Mouse (Mus musculus) v-Abl transformed pro-B cells (cell line): ENCODE data around the gene Ets1.

Experiments
- in situ Hi-C, 2 experiments: fragments of 400-800 bp; cut with MboI; formaldehyde crosslinking; loops; one replicate each; pipeline ENCODE4 v1.15.1; 2025; ENCODE audit not compliant: unreplicated experiment in 2 of 2

Ets1 gene

DNA sequence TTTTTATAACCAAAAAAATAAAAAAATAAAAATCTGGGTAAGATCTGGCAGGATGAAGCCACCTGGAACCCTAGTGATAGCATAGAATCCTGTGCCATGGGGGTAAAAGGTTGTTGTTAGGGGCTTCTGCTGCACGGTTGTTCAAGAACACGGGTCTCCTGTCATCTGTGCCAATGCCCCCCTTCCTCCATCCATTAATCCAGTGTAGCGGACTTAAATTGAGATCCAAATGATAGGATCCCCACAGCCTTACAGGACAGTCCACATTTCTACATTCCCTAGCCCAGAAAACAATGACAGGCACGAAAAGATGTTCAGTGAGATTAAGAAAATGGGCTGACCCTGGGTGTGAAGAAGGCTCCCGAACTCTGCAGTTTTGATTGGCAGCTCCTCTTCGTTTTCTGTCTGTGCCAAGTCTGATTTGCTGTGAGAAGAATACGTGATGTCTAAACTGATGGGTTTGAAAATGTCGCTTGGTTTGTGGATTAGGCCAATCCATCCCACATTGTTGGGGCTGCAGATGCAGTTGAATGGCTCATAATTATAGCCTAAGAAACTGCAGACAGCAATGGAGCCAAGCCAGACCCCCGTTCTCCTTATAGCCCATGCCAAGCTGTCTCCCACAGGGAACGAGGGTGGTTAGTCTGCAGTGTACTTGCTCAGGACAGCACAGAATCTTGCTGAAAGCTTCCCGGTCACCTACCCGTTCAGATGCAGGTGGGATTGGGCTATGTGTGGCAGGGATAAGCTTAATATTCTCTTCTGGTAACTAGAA lies 55.3 kb downstream of the Ets1 start:
- in situ Hi-C loops = loop anchor here in 1 of 2 experiments (10.0 kb wide), 1 partner anchor 177 kb away; no protein-coding TSS in a partner anchor

DNA sequence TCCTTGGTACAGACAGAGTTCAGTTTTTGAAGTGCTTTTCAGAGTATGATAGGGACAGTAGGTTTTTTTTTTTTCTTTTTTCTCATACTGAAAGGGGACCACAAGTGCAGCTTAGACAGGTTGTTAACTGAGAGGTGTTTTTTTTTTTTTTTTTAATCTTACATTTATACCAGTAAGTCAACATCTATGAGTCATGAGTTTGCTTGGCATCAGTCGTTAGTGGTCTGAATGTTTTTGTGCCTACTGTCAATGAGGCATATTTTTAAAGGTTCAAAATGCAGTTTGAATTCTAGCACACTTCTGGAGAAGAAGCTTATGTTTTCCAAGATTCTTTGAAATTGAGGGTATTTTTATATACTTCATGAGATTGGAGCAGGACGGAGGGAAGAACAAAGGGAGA lies 56.9 kb downstream of the Ets1 start:
- in situ Hi-C loops = loop anchor here in 1 of 2 experiments (10.0 kb wide), 1 partner anchor 178 kb away; no protein-coding TSS in a partner anchor

DNA sequence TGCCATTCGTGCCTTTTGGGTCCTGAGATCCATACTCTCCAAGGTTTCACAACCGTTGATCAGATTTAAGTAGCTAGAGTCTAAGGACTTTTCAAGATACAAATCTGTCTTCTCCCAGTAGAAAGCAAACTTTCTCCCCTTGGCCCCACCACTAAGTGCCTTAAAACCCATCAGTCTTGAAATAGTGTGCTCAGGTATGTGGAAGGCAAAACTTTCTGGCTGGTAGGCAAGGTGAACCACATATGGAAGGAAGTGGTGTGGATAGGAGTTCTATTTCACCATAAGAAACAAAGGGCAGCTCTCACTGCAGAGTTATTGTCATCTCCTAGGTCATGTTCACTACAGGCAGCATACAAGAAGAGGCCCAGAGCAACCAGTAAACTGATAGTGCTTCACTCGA lies 57.4 kb downstream of the Ets1 start:
- in situ Hi-C loops = loop anchor here in 1 of 2 experiments (10.0 kb wide), 1 partner anchor 179 kb away; no protein-coding TSS in a partner anchor

DNA sequence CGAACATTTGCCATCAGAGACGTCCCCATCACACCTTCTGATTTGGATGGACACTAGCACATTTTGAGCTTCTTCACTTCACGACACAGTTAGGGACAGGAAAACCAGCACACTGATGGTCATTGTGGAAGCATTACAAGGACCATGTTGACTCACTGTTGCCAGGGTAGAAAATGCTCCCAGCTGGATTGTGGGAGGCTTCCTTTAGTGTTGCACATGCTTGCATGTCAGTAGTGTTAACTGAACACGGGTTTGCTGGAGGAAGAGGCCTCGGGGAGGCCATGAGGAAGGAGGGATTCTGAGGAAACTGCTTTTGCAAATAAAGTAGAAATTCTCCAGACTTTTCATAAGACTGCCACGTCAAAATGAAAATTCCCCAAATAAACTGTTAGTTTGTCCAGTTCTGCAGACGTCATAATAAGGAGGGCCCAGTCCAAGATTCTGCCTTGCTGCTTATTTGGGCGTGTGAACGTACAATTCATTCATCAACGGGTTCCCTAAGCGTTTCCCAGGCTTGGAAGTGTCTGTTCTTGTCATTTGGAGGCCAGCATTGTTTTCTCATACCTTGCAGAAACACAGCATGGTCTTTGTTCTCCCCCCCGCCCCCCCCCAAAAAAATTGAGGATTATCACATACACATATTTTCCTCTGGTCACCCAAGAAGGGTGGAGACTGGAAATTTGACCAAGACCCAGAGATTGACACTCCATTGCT lies 58.2 kb downstream of the Ets1 start:
- in situ Hi-C loops = loop anchor here in 1 of 2 experiments (10.0 kb wide), 1 partner anchor 179 kb away; no protein-coding TSS in a partner anchor

DNA sequence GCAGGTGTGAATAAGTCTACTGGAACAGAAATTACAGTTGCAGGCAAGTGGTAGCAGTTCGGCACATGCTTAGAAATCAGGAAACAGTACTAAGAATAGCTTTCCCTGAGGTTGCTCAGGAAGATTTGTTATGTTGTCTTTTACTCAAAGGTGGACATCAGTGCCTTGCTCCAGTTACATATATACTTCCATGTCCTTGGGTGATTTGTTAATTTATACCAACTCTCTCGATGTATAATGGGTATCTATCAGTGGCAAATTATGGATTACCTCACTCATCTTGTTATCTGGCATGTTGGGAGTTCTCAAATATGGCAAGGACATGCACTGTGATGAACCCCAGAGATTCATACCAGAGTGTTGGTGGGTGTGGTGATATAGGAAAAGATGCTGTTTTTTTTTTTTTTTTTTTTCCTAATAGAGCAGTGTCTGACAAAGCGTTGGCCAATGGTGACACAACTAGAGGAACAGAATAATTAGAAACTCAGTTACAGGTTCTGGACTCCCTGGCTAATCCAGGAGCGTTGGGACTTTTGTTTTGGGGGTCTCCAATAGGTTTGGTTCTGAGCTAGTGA lies 59.0 kb downstream of the Ets1 start:
- in situ Hi-C loops = loop anchor here (5.0 to 10.0 kb wide), 2 partner anchors 83 to 180 kb away; no protein-coding TSS in a partner anchor

DNA sequence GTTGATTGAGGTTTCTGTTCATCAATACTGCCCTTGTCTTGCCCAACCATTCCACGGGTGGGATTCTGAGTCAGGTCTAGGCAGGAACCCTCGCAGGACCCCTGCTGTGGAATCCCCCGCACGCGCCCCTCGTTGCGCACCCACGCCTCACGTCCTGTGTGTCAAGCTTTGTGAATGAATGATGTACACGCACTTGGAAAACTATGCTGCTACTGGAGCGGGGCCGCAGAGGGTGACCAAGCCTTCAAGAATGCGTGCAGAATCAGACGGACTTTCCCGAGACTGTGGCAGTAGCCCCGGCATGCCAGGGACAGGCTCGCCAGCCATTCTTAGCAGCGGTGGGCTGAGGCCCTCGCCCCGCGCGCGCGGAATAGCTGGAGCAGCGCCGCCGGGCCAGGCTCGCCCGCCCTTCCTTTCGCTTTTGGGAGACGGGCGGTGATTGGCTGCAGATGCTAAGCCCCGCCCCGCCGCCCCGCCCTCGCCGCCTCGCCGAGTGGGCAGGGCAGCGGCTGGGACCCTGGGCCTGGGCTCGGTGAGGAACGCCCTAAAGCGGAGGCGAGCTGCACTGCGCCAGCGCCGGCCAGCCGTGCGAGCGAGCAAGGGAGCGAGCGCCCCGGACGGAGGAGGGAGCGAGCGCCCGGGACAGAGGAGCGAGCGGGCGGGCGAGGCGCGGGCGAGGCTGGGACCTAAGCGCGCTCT lies 59.6 kb downstream of the Ets1 start:
- in situ Hi-C loops = loop anchor here (5.0 to 10.0 kb wide), 2 partner anchors 83 to 181 kb away; no protein-coding TSS in a partner anchor

DNA sequence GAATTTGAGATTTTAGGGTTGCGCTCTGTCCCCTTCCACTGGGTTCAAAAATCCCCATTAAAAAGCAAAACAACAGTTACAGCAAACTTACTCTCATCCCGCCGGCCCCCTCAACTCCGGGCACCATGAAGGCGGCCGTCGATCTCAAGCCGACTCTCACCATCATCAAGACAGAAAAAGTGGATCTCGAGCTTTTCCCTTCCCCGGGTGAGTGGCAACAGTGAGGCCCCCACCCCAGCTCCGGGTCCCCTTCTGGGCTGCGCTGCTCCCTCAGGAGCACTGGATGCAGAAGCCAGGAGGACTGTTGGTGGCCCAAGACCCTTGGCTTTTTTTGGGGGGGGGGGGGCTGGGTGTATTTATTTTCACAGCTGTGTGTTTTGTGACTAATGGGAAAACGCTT lies 60.2 kb downstream of the Ets1 start:
- in situ Hi-C loops = loop anchor here (5.0 to 10.0 kb wide), 2 partner anchors 84 to 181 kb away; no protein-coding TSS in a partner anchor

GRCm38 (mm10) chr9:32696717-32697116 lies 60.7 kb downstream of the Ets1 start:
- in situ Hi-C loops = loop anchor here (5.0 to 10.0 kb wide), 2 partner anchors 84 to 182 kb away; no protein-coding TSS in a partner anchor

DNA sequence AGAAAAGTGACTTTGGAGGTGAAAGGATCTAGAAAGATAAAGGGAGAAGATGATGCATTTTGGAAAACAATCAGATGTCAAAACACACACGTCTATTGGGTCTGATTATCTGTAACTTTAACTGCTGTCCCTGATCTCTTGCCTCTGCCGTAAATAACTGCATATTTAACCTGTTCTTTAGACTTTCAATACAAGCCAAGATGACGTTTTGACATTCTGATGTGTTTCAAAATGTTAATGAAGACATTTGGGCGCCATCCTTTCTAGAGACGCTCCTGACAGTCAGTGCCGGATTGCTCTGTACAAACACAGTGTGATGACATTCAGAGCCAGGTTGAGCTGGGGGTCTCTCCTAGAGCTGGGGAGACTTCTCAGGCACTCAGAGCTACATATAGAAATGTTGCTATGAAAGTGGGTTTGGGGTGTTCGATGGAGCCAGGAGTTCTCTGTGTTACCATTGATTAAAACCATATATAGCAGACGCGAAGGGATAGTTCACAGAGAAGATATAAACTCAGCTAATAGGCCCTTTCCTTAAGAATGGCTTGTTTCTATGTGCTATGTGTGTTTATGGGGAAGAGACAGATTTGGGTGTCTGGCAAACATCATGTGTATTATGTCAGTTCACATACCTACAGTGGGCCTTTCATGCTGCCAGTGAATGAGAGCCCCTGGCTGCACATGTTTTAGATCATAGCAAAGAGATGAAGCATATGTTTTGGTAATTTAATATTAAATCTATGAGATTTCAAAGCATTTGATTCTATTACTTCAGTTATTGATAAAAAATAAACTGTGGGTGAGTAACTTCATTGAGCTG lies 61.5 kb downstream of the Ets1 start:
- in situ Hi-C loops = loop anchor here (5.0 to 10.0 kb wide), 2 partner anchors 85 to 183 kb away; no protein-coding TSS in a partner anchor

DNA sequence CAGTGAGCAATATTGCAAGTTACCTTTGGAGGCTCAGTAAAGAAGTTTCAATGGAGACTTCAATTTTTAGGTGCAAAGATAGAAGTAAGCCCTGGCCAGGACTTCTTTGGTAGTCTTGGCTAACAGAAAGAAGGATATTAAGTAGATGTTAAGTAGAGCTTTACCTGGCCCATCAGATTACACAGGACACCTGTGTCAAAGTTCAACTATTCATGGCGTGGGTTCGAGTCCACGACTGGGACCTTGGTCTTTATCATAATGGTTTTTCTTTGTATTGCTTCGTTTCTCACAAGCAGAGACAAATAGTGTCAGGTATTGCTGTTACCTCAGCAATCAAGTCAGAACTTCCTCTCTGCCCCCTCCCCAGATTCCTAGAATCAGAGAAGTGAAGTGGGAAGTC lies 62.7 kb downstream of the Ets1 start:
- in situ Hi-C loops = loop anchor here (5.0 to 10.0 kb wide), 2 partner anchors 86 to 184 kb away; no protein-coding TSS in a partner anchor

DNA sequence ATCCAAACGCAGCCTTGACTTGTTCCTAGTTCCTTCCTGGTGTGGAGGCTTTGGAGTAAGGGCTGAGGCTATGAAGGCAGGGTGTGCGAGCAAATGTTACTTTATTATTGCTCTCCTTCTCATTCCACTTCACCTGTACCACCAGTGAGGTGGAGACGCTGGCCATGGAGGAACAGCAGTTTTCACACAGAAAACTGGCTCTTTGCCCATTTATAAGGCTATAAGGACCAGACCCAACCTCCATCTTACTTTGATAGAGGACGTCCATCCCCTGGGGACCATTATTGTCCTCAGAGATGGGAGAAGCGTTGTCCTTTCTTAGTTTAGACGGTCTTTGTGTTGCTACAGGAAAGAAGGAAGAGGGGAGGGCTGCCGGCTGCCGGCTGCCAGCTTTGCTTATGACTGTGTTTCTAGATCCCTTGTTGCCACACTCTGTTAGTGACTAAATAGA lies 63.4 kb downstream of the Ets1 start:
- in situ Hi-C loops = loop anchor here (5.0 to 10.0 kb wide), 2 partner anchors 87 to 185 kb away; no protein-coding TSS in a partner anchor

DNA sequence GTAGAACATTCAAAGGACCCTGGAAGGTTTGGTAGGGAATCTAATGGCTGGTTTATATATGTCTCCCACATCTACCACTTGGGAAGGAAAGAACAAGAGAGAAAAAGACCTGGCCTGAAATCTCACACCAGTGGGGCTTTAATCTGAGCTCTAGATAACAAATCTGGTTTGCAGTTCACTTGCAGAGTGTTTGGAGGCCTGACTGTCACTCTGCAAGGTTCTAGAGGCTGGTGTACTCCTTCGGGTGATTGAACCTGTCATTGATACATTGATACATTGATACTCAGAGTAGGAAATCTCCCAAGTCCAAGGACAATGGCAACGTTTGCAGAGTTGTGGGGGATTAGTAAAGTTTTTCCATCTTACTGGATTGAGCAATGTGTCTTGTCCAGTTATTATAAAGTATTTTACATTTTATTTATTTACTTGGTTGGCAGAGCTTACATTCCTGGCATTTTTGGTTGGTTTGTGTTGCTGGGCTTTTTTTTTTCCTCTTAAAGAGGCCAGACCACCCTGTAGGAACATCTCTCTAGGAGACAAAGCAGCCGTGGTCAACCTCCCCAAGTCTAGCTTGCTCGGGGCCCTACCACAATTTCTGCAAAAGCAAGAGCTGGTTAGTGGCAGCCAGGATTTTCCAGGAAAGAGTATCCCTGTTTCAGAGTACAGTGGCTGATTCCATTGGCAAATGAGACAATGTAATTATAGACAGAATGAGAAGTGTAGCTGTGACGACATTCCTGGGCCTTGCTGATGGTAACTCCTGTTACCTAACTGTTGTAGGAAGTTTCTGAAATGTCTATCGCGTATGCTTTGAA lies 64.3 kb downstream of the Ets1 start:
- in situ Hi-C loops = loop anchor here in 1 of 2 experiments (25.0 kb wide), 1 partner anchor 387 kb away; no protein-coding TSS in a partner anchor

- in situ Hi-C loops = loop anchor here in 1 of 2 experiments (25.0 kb wide), 1 partner anchor 386 kb away; no protein-coding TSS in a partner anchor
Observed at GRCm38 (mm10) chr9:32701126-32701997, 65.3 kb downstream of the Ets1 start.

GRCm38 (mm10) chr9:32701998-32702305 lies 65.9 kb downstream of the Ets1 start:
- in situ Hi-C loops = loop anchor here in 1 of 2 experiments (25.0 kb wide), 1 partner anchor 385 kb away; no protein-coding TSS in a partner anchor

GRCm38 (mm10) chr9:32702836-32703395 lies 66.9 kb downstream of the Ets1 start:
- in situ Hi-C loops = loop anchor here in 1 of 2 experiments (25.0 kb wide), 1 partner anchor 384 kb away; no protein-coding TSS in a partner anchor

DNA sequence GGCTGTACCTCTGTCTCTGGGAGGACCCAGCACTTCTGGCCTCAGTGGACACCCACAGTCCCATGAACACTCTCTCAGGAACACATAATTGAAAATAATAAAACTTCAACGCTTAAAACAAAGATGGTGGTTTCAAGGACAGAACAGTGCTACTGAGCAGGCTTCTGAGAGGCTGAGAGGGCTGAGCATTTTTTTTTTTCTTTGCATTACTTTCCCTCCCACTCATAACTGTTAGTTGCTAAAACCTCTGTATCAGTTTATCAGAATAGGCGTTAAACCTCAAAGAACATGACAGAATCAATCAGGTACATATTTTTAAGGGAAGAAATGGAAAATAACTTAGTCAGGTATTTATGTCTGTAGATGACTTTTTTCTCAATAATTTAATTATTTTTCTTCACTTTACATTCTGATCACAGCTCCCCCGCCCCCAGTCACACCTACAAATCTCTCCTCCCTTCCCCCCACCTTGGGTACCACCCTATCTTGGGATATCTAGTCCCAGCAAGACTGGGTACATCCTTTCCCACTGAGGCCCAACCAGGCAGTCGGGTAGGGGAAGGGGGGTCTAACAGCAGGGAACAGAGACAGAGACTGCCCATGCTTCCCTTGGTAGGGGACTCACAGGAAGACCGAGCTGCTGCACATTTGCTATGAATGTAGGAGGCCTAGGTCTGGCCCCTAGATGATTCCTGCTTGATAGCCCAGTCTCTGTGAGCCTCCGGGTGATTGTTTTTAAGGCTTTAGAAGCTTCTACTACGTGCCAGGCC lies 68.1 kb downstream of the Ets1 start:
- in situ Hi-C loops = loop anchor here in 1 of 2 experiments (25.0 kb wide), 1 partner anchor 383 kb away; no protein-coding TSS in a partner anchor
